Mouse (Mus musculus) spleen, postnatal 0 days (tissue): Measurements from ENCODE around the gene Gm13090. TPM values are rescaled to one million over a fixed set of nuclear protein-coding genes. Genes with fewer than 3 reads are reported as not detected.

Experiments
- polyA plus RNA-seq: library from polyadenylated mRNA; unstranded; fragments of >200 nt; fragmentation: Nextera tagmentation; extraction: Ambion mirVana; gene quantifications from 2 replicates; pipeline ENCODE4 v1.2.1, GENCODE M21; 2015

Gm13090 gene
- polyA plus RNA-seq, result not detected in 2 replicates

DNA sequence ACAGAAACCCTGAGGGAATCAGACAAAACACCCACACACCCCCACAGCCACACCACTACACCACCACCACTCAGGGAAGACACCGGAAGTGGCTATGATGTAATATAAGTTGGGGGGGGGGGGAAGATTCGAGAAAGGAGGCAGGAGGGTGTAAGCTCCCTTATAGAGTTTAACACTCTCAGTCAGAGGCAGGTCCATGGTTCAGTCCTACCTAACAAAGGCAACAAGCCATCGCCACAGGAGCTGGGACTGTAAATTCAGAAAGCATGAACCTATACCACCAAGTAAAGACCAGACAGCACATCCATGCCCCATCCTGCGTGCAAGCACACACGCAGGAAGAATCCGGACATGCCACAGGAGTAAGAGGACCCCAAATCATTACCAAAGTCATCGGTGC is at the start of gene Gm13090:
Gene Gm13090, plus strand, starts transcription at position 301 of the 400 bp plus-strand sequence.

GRCm38 (mm10) chr4:151044037-151044943 is 45.1 kb upstream of the Gm13090 start, which contains the start of gene Per3:
Per3 (minus strand) TSS chr4:151044665.

DNA sequence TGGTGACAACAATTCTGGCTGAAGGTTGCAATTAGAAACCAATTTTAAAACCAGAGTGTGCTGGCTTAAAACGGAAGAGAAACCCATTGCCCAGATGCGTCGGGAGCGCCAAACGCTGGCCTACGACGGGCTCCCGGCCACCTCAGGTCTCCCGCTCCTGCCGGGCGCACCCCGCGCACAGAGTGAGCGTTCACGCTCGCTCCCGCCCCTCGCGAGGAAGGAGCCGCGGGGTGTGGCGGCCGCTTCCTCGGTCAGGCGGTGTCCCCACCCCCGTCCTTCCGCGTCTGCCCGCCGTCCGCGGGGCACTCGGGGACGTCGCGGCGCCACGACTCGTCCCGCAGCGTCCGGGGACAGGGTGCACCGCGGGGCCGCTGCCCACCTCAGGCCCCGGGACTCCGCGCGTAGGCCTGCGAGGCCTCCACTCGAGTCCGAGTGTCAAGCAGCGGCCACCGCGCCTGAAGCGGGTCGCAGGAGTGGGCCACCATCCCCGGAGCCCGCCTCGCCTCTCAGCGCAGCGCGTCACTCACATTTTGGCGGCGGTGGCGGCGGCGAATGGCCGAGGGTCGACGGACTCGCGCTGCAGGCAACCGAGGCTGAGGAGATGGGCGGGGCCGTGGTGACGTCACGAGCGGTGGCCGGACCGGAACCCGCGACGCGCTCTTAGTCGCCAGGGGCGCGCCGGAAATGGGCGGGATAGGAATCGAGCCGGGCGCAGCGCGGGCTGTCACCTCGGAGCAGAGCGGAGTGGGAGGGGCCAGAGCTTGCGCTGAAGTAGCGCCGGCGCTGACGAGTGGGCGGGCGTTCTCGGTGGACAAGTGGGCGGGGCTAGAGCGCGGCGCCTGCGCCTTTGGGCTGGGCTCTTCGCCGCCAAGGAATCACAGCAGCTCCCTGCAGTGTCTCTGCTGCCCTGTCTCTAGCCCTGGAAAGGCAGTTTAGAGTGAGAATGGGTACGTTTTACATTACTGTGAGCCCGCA is 31.7 kb upstream of the Gm13090 start, which contains the start of gene Vamp3:
Gene Vamp3, minus strand, starts transcription at position 617 of the 975 bp plus-strand sequence.

Other genes with a start within 250 kb of the Gm13090 start
- gene Errfi1, start 235.7 kb upstream of the Gm13090 start, polyA plus RNA-seq, result 5.7 and 7.0 TPM in 2 replicates
- gene Park7, start 175.1 kb upstream of the Gm13090 start, polyA plus RNA-seq, result 285 and 287 TPM in 2 replicates
- gene Tnfrsf9, start 175.0 kb upstream of the Gm13090 start, polyA plus RNA-seq, result 0.64 and 0.72 TPM in 2 replicates
- gene Uts2, start 92.5 kb upstream of the Gm13090 start, polyA plus RNA-seq, result not detected in 2 replicates
- gene Per3, start 44.9 kb upstream of the Gm13090 start, polyA plus RNA-seq, result 4.4 and 5.9 TPM in 2 replicates
- gene Vamp3, start 31.6 kb upstream of the Gm13090 start, polyA plus RNA-seq, result 52.5 and 58.3 TPM in 2 replicates